Mouse (Mus musculus): ENCODE results near the gene Rpl13. TPM values are rescaled to one million over a fixed set of nuclear protein-coding genes. Genes with fewer than 3 reads are reported as not detected.

Gene Rpl13
- total RNA-seq, 2 experiments from 2014 or later = 474 to 547 TPM

- DNase-seq (ENCODE audit: low spot score in 2 of 2) = peak in 1 of 2 experiments; percentile 47
These were observed 43.1 kb downstream of the Rpl13 start for GRCm38 (mm10) chr8:123145279-123145678.

- DNase-seq (ENCODE audit: low spot score in 2 of 2) = peak in 1 of 2 experiments; percentile 30
These were observed 44.2 kb downstream of the Rpl13 start for GRCm38 (mm10) chr8:123146390-123146789.

DNA sequence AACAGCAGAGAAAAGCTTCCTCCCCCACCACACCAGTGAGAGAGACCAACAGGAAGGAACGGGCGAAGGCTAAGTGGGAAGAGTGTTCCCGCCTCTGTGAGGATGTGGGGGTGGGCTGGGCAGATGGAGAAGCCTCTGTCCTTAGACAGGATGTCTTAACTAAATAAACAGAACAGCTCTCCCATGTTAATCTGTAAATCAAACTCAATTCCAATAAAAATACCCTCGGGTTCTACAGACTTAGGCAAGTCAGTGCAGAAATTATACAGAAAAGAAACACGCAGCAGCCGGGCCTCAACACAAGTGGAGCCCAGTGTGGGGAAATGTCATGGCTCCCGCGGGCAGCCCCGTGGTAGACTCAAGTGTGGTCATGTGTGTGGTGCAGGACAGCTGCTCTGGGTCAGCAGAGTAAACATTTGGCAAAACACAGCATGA, 48.6 kb downstream of the Rpl13 start:
- DNase-seq (ENCODE audit: low spot score in 2 of 2) = no peak

Small RNAs within 50 kb of the gene (microRNA-seq; reads per million reads assigned to microRNA genes)
- gene Mir7079 (0 to 2.4 reads per million in 2 experiments), gene Mir7080 (205 to 238 reads per million in 2 experiments)

Other genes starting within 250 kb of the Rpl13 start
- gene Ankrd11, start 60.1 kb upstream of the Rpl13 start, total RNA-seq (2021) = 100 to 1,000 TPM; 147 to 160 TPM
- 10 to 100 TPM; 65.8 to 75.5 TPM for gene Spg7, start 39.4 kb upstream of the Rpl13 start, total RNA-seq (2021)
- gene Cpne7, start 15.0 kb downstream of the Rpl13 start, total RNA-seq (2021) = 100 to 1,000 TPM; 232 to 244 TPM
- 1 to 10 TPM in 1 of 2 experiments, under 1 TPM in 1; 0.80 to 1.1 TPM for gene Sult5a1, start 56.0 kb downstream of the Rpl13 start, total RNA-seq (2021)
- gene Dpep1, start 83.9 kb downstream of the Rpl13 start, total RNA-seq (2021) = under 1 TPM; 0.25 to 0.41 TPM
- gene Chmp1a, start 110.4 kb downstream of the Rpl13 start, total RNA-seq (2021) = 100 to 1,000 TPM; 120 to 143 TPM
- 1 to 10 TPM; 7.7 to 9.8 TPM for gene Spata33, start 110.5 kb downstream of the Rpl13 start, total RNA-seq (2021)
- gene Cdk10, start 122.5 kb downstream of the Rpl13 start, total RNA-seq (2021) = 10 to 100 TPM; 70.3 to 80.8 TPM
- 10 to 100 TPM; 83.0 to 91.1 TPM for gene Spata2l, start 133.9 kb downstream of the Rpl13 start, total RNA-seq (2021)
- 10 to 100 TPM; 23.5 to 26.1 TPM for gene Zfp276, start 151.8 kb downstream of the Rpl13 start, total RNA-seq (2021)
- gene Vps9d1, start 152.0 kb downstream of the Rpl13 start, total RNA-seq (2021) = 10 to 100 TPM; 58.4 to 63.4 TPM
- gene Fanca, start 216.2 kb downstream of the Rpl13 start, total RNA-seq (2021) = 1 to 10 TPM; 2.5 to 4.7 TPM
- 10 to 100 TPM; 17.6 to 18.4 TPM for gene Spire2, start 230.4 kb downstream of the Rpl13 start, total RNA-seq (2021)

Measured in layer of hippocampus, postnatal 10 days (tissue).